Mouse (Mus musculus): Measurements from ENCODE around the gene Flna. TPM values are rescaled to one million over a fixed set of nuclear protein-coding genes. Genes with fewer than 3 reads are reported as not detected.

The Flna gene
- polyA plus RNA-seq, 1 experiment from 2014 or later = 185 TPM

DNA sequence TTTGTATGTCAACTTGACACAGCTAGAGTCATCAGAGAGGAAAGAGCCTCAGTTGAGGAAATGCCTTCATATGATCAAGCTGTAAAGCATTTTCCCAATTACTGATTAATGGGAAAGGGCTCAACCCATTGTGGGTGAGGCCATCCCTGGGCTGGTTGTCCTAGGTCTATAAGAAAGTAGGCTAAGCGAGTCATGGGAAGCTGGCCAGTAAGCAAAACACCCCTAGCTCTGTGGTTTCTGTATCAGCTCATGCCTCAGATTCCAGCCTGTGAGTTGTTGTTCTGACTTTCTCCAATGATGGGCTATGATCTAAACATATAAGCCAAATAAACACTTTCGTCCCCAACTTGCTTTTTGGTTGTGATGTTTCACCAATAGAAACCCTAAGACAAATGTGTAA lies 46.1 kb downstream of the Flna start:
- Histone ChIP-seq H3K36me3 (ENCODE audit: insufficient read depth, low read length) (no peaks in the 10 kb centered on the region), H3K27me3 (ENCODE audit: insufficient read depth, low read length) (no peaks in the 10 kb centered on the region), H3K9me3 (replicated peaks; ENCODE audit: low read length) (no peaks in the 10 kb centered on the region), H3K27ac (no peak overlapping the region), H3K4me1 (replicated peaks; ENCODE audit: insufficient read depth, low read length) (no peaks in the 10 kb centered on the region), H3K9ac (ENCODE audit: low read depth, low read length) (no peak overlapping the region), H3K4me3 (replicated peaks; ENCODE audit: low read depth, low read length) (no peak overlapping the region), H3K4me2 (ENCODE audit: low read length) (no peak overlapping the region)
- ATAC-seq (replicated peaks; ENCODE audit: low FRiP score, low read depth) = no peak
- TF ChIP-seq CTCF (IDR thresholded peaks at IDR 0.05; ENCODE audit: low read depth) = no peak
- 81% methylated on average over 2 of the region's 2 CpGs for WGBS
- DNase-seq (ENCODE audit: low spot score) = no peak

DNA sequence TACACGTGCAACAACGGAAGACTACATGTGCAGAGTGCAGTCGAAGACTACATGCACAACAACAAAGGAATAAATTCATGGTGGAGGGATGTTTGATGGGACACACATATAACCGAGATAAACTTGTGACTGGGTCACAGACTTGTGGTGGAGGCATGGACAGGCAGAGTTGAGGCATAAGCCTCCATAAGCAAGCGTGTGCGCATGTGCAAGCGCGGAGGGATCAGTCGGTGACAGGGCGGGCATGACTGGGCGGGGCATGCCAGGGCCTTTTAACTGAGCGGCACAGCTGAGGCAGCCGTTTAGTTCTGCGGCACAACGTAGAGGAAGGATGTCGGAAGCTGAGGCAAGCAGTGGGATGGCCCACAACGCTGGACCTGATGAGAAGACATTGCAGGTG lies 72.7 kb downstream of the Flna start, which contains the start of gene Tktl1:
TSS of gene Tktl1 (plus strand) at position 301 of the 400 bp plus-strand sequence.
- ATAC-seq (replicated peaks; ENCODE audit: low FRiP score, low read depth) (no peak), DNase-seq (ENCODE audit: low spot score) (no peak)
- 88% methylated on average over 17 of the region's 17 CpGs for WGBS

More for the DNA sequence above, 72.7 kb downstream of the Flna start, which contains the start of gene Tktl1:
- Histone ChIP-seq H3K4me2 (ENCODE audit: low read length) (no peak within 1 kb of the TSS), H3K9ac (ENCODE audit: low read depth, low read length) (no peak within 1 kb of the TSS), H3K27ac (no peak within 1 kb of the TSS), H3K4me3 (replicated peaks; ENCODE audit: low read depth, low read length) (no peak within 1 kb of the TSS), H3K27me3 (ENCODE audit: insufficient read depth, low read length) (no peaks in the 10 kb centered on the region), H3K36me3 (ENCODE audit: insufficient read depth, low read length) (no peaks in the 10 kb centered on the region), H3K9me3 (replicated peaks; ENCODE audit: low read length) (no peaks in the 10 kb centered on the region), H3K4me1 (replicated peaks; ENCODE audit: insufficient read depth, low read length) (no peaks in the 10 kb centered on the region)
- TF ChIP-seq CTCF (IDR thresholded peaks at IDR 0.05; ENCODE audit: low read depth) = no peak

Small RNA genes within 50 kb of the gene (microRNA-seq; reads per million reads assigned to microRNA genes)
- not detected for gene Mir7091

Other genes with a start within 250 kb of the Flna start
- 46.4 and 49.2 TPM in 2 replicates for gene Irak1, start 225.9 kb downstream of the Flna start, polyA plus RNA-seq (2015; fragmentation: Nextera tagmentation; extraction: Ambion mirVana)
- gene Opn1mw, start 122.4 kb downstream of the Flna start, polyA plus RNA-seq (2015; fragmentation: Nextera tagmentation; extraction: Ambion mirVana) = not detected in 2 replicates
- gene Mecp2, start 114.5 kb downstream of the Flna start, polyA plus RNA-seq (2015; fragmentation: Nextera tagmentation; extraction: Ambion mirVana) = 9.3 and 9.4 TPM in 2 replicates
- not detected in 2 replicates for gene Tex28, start 82.0 kb downstream of the Flna start, polyA plus RNA-seq (2015; fragmentation: Nextera tagmentation; extraction: Ambion mirVana)
- not detected in 2 replicates for gene Tktl1, start 72.6 kb downstream of the Flna start, polyA plus RNA-seq (2015; fragmentation: Nextera tagmentation; extraction: Ambion mirVana)
- 19.1 and 20.2 TPM in 2 replicates for gene Emd, start 4.9 kb upstream of the Flna start, polyA plus RNA-seq (2015; fragmentation: Nextera tagmentation; extraction: Ambion mirVana)
- 860 and 883 TPM in 2 replicates for gene Rpl10, start 21.0 kb upstream of the Flna start, polyA plus RNA-seq (2015; fragmentation: Nextera tagmentation; extraction: Ambion mirVana)
- gene Taz, start 32.1 kb upstream of the Flna start, polyA plus RNA-seq (2015; fragmentation: Nextera tagmentation; extraction: Ambion mirVana) = 90.2 and 91.1 TPM in 2 replicates
- gene Dnase1l1, start 32.5 kb upstream of the Flna start, polyA plus RNA-seq (2015; fragmentation: Nextera tagmentation; extraction: Ambion mirVana) = 14.1 and 15.0 TPM in 2 replicates
- 150 and 169 TPM in 2 replicates for gene Atp6ap1, start 47.3 kb upstream of the Flna start, polyA plus RNA-seq (2015; fragmentation: Nextera tagmentation; extraction: Ambion mirVana)
- 95.2 and 111 TPM in 2 replicates for gene Gdi1, start 55.2 kb upstream of the Flna start, polyA plus RNA-seq (2015; fragmentation: Nextera tagmentation; extraction: Ambion mirVana)
- 49.6 and 55.2 TPM in 2 replicates for gene Fam50a, start 63.2 kb upstream of the Flna start, polyA plus RNA-seq (2015; fragmentation: Nextera tagmentation; extraction: Ambion mirVana)
- gene Plxna3, start 79.2 kb upstream of the Flna start, polyA plus RNA-seq (2015; fragmentation: Nextera tagmentation; extraction: Ambion mirVana) = 4.0 and 5.2 TPM in 2 replicates
- 134 and 138 TPM in 2 replicates for gene Lage3, start 103.8 kb upstream of the Flna start, polyA plus RNA-seq (2015; fragmentation: Nextera tagmentation; extraction: Ambion mirVana)
- 65.2 TPM in 2 replicates for gene Ubl4a, start 123.4 kb upstream of the Flna start, polyA plus RNA-seq (2015; fragmentation: Nextera tagmentation; extraction: Ambion mirVana)
- 23.4 and 24.1 TPM in 2 replicates for gene Slc10a3, start 123.5 kb upstream of the Flna start, polyA plus RNA-seq (2015; fragmentation: Nextera tagmentation; extraction: Ambion mirVana)
- gene Fam3a, start 143.5 kb upstream of the Flna start, polyA plus RNA-seq (2015; fragmentation: Nextera tagmentation; extraction: Ambion mirVana) = 37.0 and 37.1 TPM in 2 replicates
- gene Ikbkg, start 143.5 kb upstream of the Flna start, polyA plus RNA-seq (2015; fragmentation: Nextera tagmentation; extraction: Ambion mirVana) = 17.1 and 18.1 TPM in 2 replicates
- gene G6pdx, start 179.4 kb upstream of the Flna start, polyA plus RNA-seq (2015; fragmentation: Nextera tagmentation; extraction: Ambion mirVana) = 31.8 and 34.5 TPM in 2 replicates
- gene Gm6880, start 231.6 kb upstream of the Flna start, polyA plus RNA-seq (2015; fragmentation: Nextera tagmentation; extraction: Ambion mirVana) = not detected in 2 replicates